Mouse (Mus musculus) intestine, postnatal 0 days (tissue): ENCODE results near the gene Frg2f1. TPM values are rescaled to one million over a fixed set of nuclear protein-coding genes. Genes with fewer than 3 reads are reported as not detected.

Source experiments
- ATAC-seq: fragments of 200-750 bp; cut with Nextera tagmentation; 2 replicates; pipeline ENCODE4 v1.8.0; 2017; ENCODE audit warnings: mild to moderate bottlenecking, moderate TSS enrichment, moderate library complexity
- H3K27ac ChIP-seq: fragments of 300-500 bp; sonication (generic); 2 replicates; pipeline ENCODE4 v1.5.1; 2014; ENCODE audit warnings: mild to moderate bottlenecking, low read depth, low read length, moderate library complexity
- H3K27me3 ChIP-seq: fragments of 300-500 bp; sonication (generic); replicated peaks from 2 replicates; pipeline ENCODE4 v1.6.1; 2014; ENCODE audit warnings: low read length, mixed read lengths; ENCODE audit not compliant: control insufficient read depth, insufficient read depth
- H3K36me3 ChIP-seq: fragments of 300-500 bp; sonication (generic); 2 replicates; pipeline ENCODE4 v1.6.1; 2014; ENCODE audit warnings: mild to moderate bottlenecking, moderate library complexity; ENCODE audit not compliant: control insufficient read depth, insufficient read depth
- H3K4me1 ChIP-seq: fragments of 300-500 bp; sonication (generic); replicated peaks from 2 replicates; pipeline ENCODE4 v1.6.1; 2014; ENCODE audit warnings: antibody characterized with exemption, low read length, mixed read lengths; ENCODE audit not compliant: control insufficient read depth, insufficient read depth
- H3K4me2 ChIP-seq: fragments of 300-500 bp; sonication (generic); replicated peaks from 2 replicates; pipeline ENCODE4 v1.6.1; 2014; ENCODE audit warnings: low read depth, mild to moderate bottlenecking, moderate library complexity
- H3K4me3 ChIP-seq: fragments of 300-500 bp; sonication (generic); 2 replicates; pipeline ENCODE4 v1.5.1; 2014; ENCODE audit warnings: low read depth, low read length
- H3K9ac ChIP-seq: fragments of 300-500 bp; sonication (generic); 2 replicates; pipeline ENCODE4 v1.6.1; 2014; ENCODE audit warnings: mild to moderate bottlenecking, low read depth, low read length
- H3K9me3 ChIP-seq: fragments of 300-500 bp; sonication (generic); 2 replicates; pipeline ENCODE4 v1.6.1; 2016; ENCODE audit warnings: mixed run types; ENCODE audit not compliant: control insufficient read depth
- CTCF ChIP-seq: sonication (generic); IDR thresholded peaks from 2 replicates; pipeline ENCODE4 v1.5.1; 2016; ENCODE audit warnings: low read depth, mild to moderate bottlenecking, control low read depth, antibody characterized with exemption, moderate library complexity
- WGBS: fragments of 180-500 bp; shearing (Covaris S2); extraction: QIAGEN DNeasy Blood & Tissue Kit; methylation state at CpG from one replicate; pipeline ENCODE4 v1.1.7; 2014; 5-methylcytosine and 5-hydroxymethylcytosine counted together
- polyA plus RNA-seq: library from polyadenylated mRNA; unstranded; fragments of >200 nt; fragmentation: Nextera tagmentation; extraction: Ambion mirVana; gene quantifications from 2 replicates; pipeline ENCODE4 v1.2.1, GENCODE M21; 2015

The Frg2f1 gene
- polyA plus RNA-seq, 1 experiment from 2014 or later, result 4.8 TPM

DNA sequence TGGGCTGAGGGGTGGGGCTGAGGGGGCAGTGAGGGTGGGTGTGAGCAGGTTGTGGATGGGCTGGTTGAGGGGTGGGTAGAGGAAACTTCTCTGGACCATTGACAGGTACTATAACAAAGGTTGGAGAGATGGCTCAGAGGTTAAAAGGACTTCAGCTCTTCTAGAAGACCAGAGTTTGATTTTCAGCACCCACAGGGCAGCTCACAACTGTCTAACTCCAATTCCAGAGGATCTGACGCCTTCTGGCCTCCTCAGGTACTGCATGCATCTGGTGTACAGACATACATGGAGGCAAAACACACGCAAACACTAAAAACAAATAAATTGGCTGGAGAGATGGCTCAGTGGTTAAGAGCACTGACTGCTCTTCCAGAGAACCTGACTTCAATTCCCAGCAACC is 27.7 kb downstream of the Frg2f1 start:
- no peaks in the 10 kb centered on the region for H3K4me1 ChIP-seq
- H3K4me2 ChIP-seq, result no peak overlapping the region
- H3K27ac ChIP-seq, result no peak overlapping the region
- 52% methylated on average over 2 of the region's 2 CpGs for WGBS
- no peaks in the 10 kb centered on the region for H3K9me3 ChIP-seq
- H3K9ac ChIP-seq, result no peak overlapping the region
- no peaks in the 10 kb centered on the region for H3K27me3 ChIP-seq
- TF ChIP-seq CTCF, result peak; percentile 25
- no peak for ATAC-seq
- no peak overlapping the region for H3K4me3 ChIP-seq
- H3K36me3 ChIP-seq, result no peaks in the 10 kb centered on the region

DNA sequence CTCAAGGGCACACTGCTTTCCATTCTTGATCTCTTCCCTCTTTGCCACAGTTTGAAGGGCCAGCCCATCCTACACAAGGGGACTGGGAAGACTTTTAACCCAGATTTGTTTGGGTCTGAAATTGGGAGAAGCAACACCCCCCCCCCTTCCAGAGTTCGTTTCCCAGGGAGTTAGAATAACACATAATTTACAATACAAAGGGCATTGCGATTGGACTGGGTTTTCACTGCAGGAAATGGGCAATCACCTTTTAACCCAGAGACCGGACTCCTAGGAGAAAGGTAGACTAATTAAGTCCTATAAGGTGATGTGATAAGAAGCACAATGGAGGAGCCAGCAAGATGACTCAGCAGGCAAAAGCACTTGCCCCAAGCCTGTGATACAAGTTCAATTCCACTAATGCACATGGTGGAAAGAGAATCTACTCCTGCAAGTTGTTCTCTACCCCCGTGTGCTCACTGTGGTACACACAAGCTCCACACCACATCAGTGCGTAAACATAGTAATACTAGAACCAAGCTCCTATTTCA is 40.9 kb downstream of the Frg2f1 start:
- no peak for ATAC-seq
- Histone ChIP-seq H3K27me3 (0 out of 2 replicates have a peak, but pooled peaks cover 2% of the 10 kb centered on the region), H3K4me1 (no peaks in the 10 kb centered on the region), H3K4me3 (no peak overlapping the region), H3K9ac (no peak overlapping the region), H3K4me2 (no peak overlapping the region), H3K36me3 (no peaks in the 10 kb centered on the region), H3K27ac (no peak overlapping the region), H3K9me3 (no peaks in the 10 kb centered on the region)
- TF ChIP-seq CTCF, result no peak
- 56% methylated on average over 5 of the region's 5 CpGs for WGBS

DNA sequence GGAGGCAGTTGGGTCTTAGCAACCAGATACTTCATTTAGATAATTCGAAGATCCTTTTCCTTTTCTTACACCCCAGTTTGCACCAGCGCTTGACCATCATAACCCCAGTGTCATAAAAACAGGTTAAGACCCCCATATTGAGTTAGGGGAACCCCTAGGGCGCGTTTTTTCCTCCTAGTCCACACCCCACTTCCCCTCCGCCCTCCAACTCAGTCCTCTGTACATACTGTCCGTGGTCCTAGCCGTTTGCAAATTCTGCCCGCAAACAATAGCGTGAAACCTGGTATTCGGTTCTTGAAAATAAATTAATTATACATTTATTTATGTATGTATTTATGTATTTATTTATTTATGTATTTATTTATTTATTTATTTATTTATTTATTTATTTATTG is 46.4 kb downstream of the Frg2f1 start:
- no peak for ATAC-seq
- TF ChIP-seq CTCF, result no peak
- peak overlapping the region; percentile 53 for H3K4me3 ChIP-seq

DNA sequence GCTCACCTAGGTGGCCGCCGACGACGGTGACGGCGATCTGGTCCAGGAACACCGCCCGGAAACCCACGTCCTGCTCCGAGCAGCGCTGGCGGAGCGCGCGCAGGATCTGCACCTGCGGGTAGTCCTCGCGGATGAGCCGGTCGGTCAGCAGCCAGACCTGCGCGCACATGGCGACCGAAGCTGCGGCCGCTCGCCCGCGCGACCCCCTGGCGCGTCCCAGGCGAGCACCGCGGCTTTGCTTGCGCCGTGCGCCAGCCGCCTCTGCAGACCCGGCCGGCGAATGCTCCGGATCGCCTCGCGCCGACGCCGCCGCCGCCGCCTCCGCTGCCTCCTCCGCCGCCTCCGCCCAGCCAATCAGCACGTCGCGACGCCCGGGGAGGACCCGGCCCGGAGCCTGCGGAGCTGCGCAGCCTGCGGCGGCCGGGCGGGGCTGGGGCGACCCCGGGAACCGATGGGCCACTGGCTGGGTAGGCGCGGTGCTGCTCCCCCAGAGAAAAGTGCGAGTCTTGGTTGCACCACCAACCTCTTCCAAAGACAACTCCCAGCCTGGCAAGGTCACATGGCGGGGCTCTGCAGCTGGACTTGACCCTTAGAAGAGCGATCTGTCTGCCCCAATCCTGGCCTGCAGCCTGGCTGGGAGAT is 46.9 kb downstream of the Frg2f1 start, which contains the start of gene Rimkla:
Gene Rimkla, minus strand, starts transcription at position 338 of the 642 bp plus-strand sequence.
- no peak for TF ChIP-seq CTCF
- peak; percentile 56 for ATAC-seq
- H3K4me3 ChIP-seq, result peak within 1 kb of the TSS; percentile 53
- 0 out of 2 replicates have a peak within 1 kb of the TSS, but pooled peaks have one; percentile 17 for H3K9ac ChIP-seq
- H3K27ac ChIP-seq, result no peak within 1 kb of the TSS
- H3K4me2 ChIP-seq, result peak within 1 kb of the TSS; percentile 92
- peaks cover 23% of the 10 kb centered on the region for H3K27me3 ChIP-seq
- WGBS, result under 1% methylated on average over 75 of the region's 77 CpGs
- no peaks in the 10 kb centered on the region for H3K9me3 ChIP-seq
- no peaks in the 10 kb centered on the region for H3K4me1 ChIP-seq
- no peaks in the 10 kb centered on the region for H3K36me3 ChIP-seq

More for the DNA sequence above, 46.4 kb downstream of the Frg2f1 start:
- Histone ChIP-seq H3K9me3 (no peaks in the 10 kb centered on the region), H3K4me2 (peak overlapping the region; percentile 92), H3K27ac (no peak overlapping the region), H3K36me3 (no peaks in the 10 kb centered on the region), H3K27me3 (peaks cover 23% of the 10 kb centered on the region), H3K4me1 (no peaks in the 10 kb centered on the region), H3K9ac (no peak overlapping the region)
- WGBS, result 36% methylated on average over 10 of the region's 10 CpGs

DNA sequence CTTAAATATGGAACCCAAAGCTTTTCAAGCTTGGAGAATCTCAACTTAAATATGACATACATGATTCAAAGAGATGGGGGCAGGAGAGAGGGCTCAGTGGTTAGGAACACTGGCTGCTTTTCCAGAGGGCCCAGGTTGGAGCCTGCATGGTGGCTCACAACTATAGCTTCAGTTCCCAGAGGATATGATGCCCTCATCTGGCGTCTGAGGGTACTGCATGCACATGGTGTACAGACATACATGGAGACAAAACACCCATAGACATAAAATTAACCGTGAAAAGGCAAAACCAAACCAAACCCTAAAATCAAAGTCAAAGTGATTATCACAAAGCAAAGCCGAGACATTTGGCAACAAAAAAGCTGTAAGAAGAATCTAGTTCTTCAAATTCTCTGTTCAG is 48.5 kb downstream of the Frg2f1 start:
- peak; percentile 53 for TF ChIP-seq CTCF
- no peak for ATAC-seq
- Histone ChIP-seq H3K27ac (no peak overlapping the region), H3K27me3 (peaks cover 23% of the 10 kb centered on the region), H3K9me3 (no peaks in the 10 kb centered on the region), H3K4me3 (no peak overlapping the region), H3K4me1 (no peaks in the 10 kb centered on the region), H3K9ac (no peak overlapping the region), H3K36me3 (no peaks in the 10 kb centered on the region), H3K4me2 (no peak overlapping the region)
- 81% methylated on average over 3 of the region's 3 CpGs for WGBS

DNA sequence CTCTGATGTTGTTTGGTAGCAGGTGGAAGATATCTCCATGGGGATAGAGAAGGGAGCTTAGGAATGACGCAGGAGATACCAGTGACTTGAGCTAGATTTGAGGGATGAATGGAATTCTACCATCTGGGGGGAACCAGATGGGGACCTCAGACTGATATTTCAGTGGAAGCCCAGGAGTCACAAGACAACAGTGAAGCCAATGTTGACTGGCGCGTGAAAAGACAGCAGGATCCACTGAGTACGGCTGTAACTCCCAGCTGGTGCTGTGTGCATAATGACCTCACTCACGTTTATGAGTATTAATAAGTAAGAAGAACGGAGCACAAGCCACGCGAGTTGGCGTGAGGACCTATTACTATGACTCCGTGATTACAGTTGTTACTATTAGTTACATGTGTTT is 49.7 kb downstream of the Frg2f1 start:
- Histone ChIP-seq H3K36me3 (no peaks in the 10 kb centered on the region), H3K4me1 (no peaks in the 10 kb centered on the region), H3K27me3 (peaks cover 23% of the 10 kb centered on the region), H3K9ac (no peak overlapping the region), H3K4me3 (no peak overlapping the region), H3K9me3 (no peaks in the 10 kb centered on the region), H3K27ac (no peak overlapping the region), H3K4me2 (no peak overlapping the region)
- ATAC-seq, result no peak
- TF ChIP-seq CTCF, result no peak
- 87% methylated on average over 10 of the region's 10 CpGs for WGBS
